Mouse (Mus musculus): ENCODE data around the gene Ndufv2. TPM values are rescaled to one million over a fixed set of nuclear protein-coding genes. Genes with fewer than 3 reads are reported as not detected.

Gene Ndufv2
- polyA plus RNA-seq, 1 experiment from 2014 or later, result 340 TPM

DNA sequence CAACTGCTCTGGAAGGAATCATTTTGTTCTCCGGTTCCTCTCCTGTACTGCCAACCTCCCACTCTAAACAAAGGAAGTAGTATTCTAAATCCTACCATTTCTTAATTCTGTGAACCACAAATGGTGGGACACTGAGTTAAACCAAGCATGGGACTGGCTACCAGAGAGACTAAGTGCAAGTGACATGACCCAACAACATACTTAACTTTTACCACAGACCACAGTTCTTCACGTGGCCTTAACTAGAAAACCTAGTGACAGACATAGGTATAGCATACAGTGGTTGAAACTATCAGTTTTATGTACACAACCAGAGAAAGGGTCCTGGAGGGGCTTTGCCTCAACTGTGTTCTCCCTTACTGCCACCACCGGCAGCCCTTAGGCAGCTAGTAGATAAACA is 8.7 kb downstream of the Ndufv2 start:
- H3K27ac ChIP-seq (ENCODE audit: low read length), result no peak overlapping the region
- no peak for ATAC-seq (ENCODE audit: insufficient read depth, low FRiP score)
- no peak overlapping the region for H3K4me2 ChIP-seq (ENCODE audit: low read depth, low read length)
- H3K36me3 ChIP-seq (ENCODE audit: control insufficient read depth, insufficient read depth, low read length), result peaks cover 8% of the 10 kb centered on the region
- no peak overlapping the region for H3K4me3 ChIP-seq (replicated peaks; ENCODE audit: low read length)
- H3K9me3 ChIP-seq (replicated peaks; ENCODE audit: control insufficient read depth, low read length), result no peaks in the 10 kb centered on the region
- H3K4me1 ChIP-seq (ENCODE audit: control insufficient read depth, insufficient read depth, low read length), result no peaks in the 10 kb centered on the region
- H3K27me3 ChIP-seq (ENCODE audit: control insufficient read depth, insufficient read depth, low read length), result no peaks in the 10 kb centered on the region
- WGBS, result 65% methylated on average over 3 of the region's 3 CpGs
- H3K9ac ChIP-seq (ENCODE audit: low read length), result no peak overlapping the region

DNA sequence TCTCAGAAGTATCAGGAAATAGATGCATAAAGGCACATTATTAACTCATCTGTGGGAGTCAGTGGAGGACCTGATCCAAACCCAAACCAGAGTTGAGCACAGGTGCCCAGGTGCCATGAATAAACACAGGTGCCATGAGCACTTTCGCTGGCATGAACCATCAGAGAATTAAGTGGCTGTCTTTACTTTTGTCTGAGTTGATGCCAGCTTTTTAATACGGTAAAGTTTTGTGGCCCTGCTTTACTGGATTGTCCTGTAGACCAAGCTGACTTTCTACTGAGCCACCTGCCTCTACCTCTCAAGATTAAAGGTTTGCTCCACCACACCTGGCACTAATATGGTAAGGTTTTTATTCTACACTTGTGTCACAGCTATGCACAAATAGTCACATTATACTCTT is 9.3 kb downstream of the Ndufv2 start:
- no peaks in the 10 kb centered on the region for H3K9me3 ChIP-seq (replicated peaks; ENCODE audit: control insufficient read depth, low read length)
- no peak overlapping the region for H3K9ac ChIP-seq (ENCODE audit: low read length)
- no peak overlapping the region for H3K27ac ChIP-seq (ENCODE audit: low read length)
- no peak overlapping the region for H3K4me3 ChIP-seq (replicated peaks; ENCODE audit: low read length)
- no peaks in the 10 kb centered on the region for H3K27me3 ChIP-seq (ENCODE audit: control insufficient read depth, insufficient read depth, low read length)
- WGBS, result 92% methylated on average over 2 of the region's 2 CpGs
- H3K4me2 ChIP-seq (ENCODE audit: low read depth, low read length), result no peak overlapping the region
- no peaks in the 10 kb centered on the region for H3K4me1 ChIP-seq (ENCODE audit: control insufficient read depth, insufficient read depth, low read length)
- ATAC-seq (ENCODE audit: insufficient read depth, low FRiP score), result no peak
- peaks cover 12% of the 10 kb centered on the region for H3K36me3 ChIP-seq (ENCODE audit: control insufficient read depth, insufficient read depth, low read length)

DNA sequence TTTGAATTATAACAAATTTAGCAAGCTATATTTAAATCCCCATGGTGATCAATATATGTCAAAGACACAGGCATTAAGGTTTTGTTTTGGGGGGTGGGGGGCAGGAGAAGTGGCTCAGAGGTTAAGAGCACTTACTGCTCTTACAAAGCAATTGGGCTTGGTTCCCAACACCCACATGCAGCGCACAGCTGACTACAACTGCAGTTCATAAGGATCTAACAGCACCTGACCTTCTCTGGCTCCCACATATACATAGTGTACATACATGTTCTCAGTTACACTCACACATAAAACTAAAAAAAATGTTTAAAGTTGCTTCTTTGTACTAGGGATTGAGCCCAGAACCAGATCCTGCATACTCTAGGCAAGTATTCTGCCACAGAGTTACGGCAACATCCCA is 10.0 kb downstream of the Ndufv2 start:
- 83% methylated on average over 2 of the region's 2 CpGs for WGBS
- no peak overlapping the region for H3K27ac ChIP-seq (ENCODE audit: low read length)
- no peak overlapping the region for H3K9ac ChIP-seq (ENCODE audit: low read length)
- no peaks in the 10 kb centered on the region for H3K9me3 ChIP-seq (replicated peaks; ENCODE audit: control insufficient read depth, low read length)
- no peak overlapping the region for H3K4me2 ChIP-seq (ENCODE audit: low read depth, low read length)
- H3K36me3 ChIP-seq (ENCODE audit: control insufficient read depth, insufficient read depth, low read length), result peaks cover 13% of the 10 kb centered on the region
- no peak for ATAC-seq (ENCODE audit: insufficient read depth, low FRiP score)
- no peak overlapping the region for H3K4me3 ChIP-seq (replicated peaks; ENCODE audit: low read length)
- H3K4me1 ChIP-seq (ENCODE audit: control insufficient read depth, insufficient read depth, low read length), result no peaks in the 10 kb centered on the region
- no peaks in the 10 kb centered on the region for H3K27me3 ChIP-seq (ENCODE audit: control insufficient read depth, insufficient read depth, low read length)

DNA sequence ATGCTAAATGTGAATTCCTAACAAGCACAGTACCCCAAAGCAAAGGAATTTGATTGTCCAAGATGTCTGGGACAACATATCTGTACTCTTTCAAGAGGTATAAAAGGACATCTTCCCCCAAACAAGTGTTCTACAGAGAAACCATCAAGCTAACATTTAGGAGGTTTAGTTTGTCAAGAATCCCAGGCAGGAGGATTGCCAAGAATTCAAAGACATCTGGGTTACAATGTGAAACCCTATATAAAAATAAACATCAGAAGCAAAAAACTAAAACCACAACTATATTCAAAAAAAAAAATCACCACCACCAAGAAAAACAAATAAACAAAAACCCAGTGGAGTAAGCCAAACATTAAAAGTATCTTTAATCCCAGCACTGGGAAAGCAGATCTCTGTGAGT is 11.1 kb downstream of the Ndufv2 start:
- Histone ChIP-seq H3K9ac (ENCODE audit: low read length) (no peak overlapping the region), H3K4me1 (ENCODE audit: control insufficient read depth, insufficient read depth, low read length) (no peaks in the 10 kb centered on the region), H3K27ac (ENCODE audit: low read length) (no peak overlapping the region), H3K27me3 (ENCODE audit: control insufficient read depth, insufficient read depth, low read length) (no peaks in the 10 kb centered on the region), H3K36me3 (ENCODE audit: control insufficient read depth, insufficient read depth, low read length) (peaks cover 13% of the 10 kb centered on the region), H3K4me2 (ENCODE audit: low read depth, low read length) (no peak overlapping the region), H3K4me3 (replicated peaks; ENCODE audit: low read length) (no peak overlapping the region), H3K9me3 (replicated peaks; ENCODE audit: control insufficient read depth, low read length) (no peaks in the 10 kb centered on the region)
- ATAC-seq (ENCODE audit: insufficient read depth, low FRiP score), result no peak

GRCm38 (mm10) chr17:66085038-66085437 is 16.3 kb downstream of the Ndufv2 start:
- no peak overlapping the region for H3K4me3 ChIP-seq (replicated peaks; ENCODE audit: low read length)
- no peak overlapping the region for H3K27ac ChIP-seq (ENCODE audit: low read length)
- peaks cover 9% of the 10 kb centered on the region; the same call in 1 of the 2 replicates for H3K36me3 ChIP-seq (ENCODE audit: control insufficient read depth, insufficient read depth, low read length)
- no peaks in the 10 kb centered on the region for H3K9me3 ChIP-seq (replicated peaks; ENCODE audit: control insufficient read depth, low read length)
- H3K4me1 ChIP-seq (ENCODE audit: control insufficient read depth, insufficient read depth, low read length), result no peaks in the 10 kb centered on the region
- 81% methylated on average over 1 of the region's 1 CpGs for WGBS
- H3K27me3 ChIP-seq (ENCODE audit: control insufficient read depth, insufficient read depth, low read length), result no peaks in the 10 kb centered on the region
- no peak for ATAC-seq (ENCODE audit: insufficient read depth, low FRiP score)
- no peak overlapping the region for H3K9ac ChIP-seq (ENCODE audit: low read length)
- no peak overlapping the region for H3K4me2 ChIP-seq (ENCODE audit: low read depth, low read length)

DNA sequence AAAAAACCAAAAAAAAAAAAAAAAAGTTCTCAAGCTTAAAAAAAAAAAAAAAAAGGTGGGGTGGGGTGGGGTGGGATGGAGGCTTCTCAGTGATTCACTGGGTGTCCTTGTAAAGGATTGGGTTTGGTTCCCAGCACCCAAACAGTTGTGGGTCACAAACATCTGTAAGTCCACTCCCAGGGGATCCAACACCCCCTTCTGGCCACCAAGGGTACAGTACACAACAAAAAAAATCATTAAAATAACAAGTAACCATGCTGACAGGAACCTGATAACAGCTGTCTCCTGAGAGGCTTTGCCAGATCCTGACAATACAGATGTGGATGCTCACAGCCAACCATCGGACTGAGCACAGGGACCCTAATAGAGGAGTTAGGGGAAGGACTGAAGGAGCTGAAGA is 16.9 kb downstream of the Ndufv2 start:
- Histone ChIP-seq H3K4me1 (ENCODE audit: control insufficient read depth, insufficient read depth, low read length) (no peaks in the 10 kb centered on the region), H3K4me2 (ENCODE audit: low read depth, low read length) (no peak overlapping the region), H3K4me3 (replicated peaks; ENCODE audit: low read length) (no peak overlapping the region), H3K36me3 (ENCODE audit: control insufficient read depth, insufficient read depth, low read length) (peaks cover 11% of the 10 kb centered on the region; the same call in 1 of the 2 replicates), H3K9ac (ENCODE audit: low read length) (no peak overlapping the region), H3K27me3 (ENCODE audit: control insufficient read depth, insufficient read depth, low read length) (no peaks in the 10 kb centered on the region), H3K9me3 (replicated peaks; ENCODE audit: control insufficient read depth, low read length) (no peaks in the 10 kb centered on the region), H3K27ac (ENCODE audit: low read length) (no peak overlapping the region)
- WGBS, result 83% methylated on average over 1 of the region's 1 CpGs
- ATAC-seq (ENCODE audit: insufficient read depth, low FRiP score), result no peak

DNA sequence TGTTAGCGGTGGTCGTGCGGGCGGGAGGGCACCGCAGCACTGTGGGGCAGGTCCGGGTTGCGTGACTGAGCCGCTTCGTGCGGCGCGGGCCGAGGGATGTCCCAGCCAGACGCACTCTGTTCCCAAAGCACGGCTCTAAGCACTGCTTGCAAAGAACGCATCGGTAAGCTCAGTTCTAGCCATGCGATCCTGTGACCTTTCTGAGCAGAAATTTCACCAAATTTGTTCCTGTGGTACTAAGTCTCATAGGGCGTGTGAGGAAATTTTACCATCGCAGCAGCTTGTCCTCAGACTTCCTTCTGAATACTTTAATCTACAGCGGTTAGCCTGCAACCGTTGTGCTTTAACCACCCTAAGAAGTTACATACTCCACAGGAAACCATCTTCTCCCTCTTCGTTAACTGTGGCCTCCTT is 23.9 kb downstream of the Ndufv2 start:
- Histone ChIP-seq H3K9me3 (replicated peaks; ENCODE audit: control insufficient read depth, low read length) (no peaks in the 10 kb centered on the region), H3K36me3 (ENCODE audit: control insufficient read depth, insufficient read depth, low read length) (peaks cover 7% of the 10 kb centered on the region; the same call in 1 of the 2 replicates), H3K4me1 (ENCODE audit: control insufficient read depth, insufficient read depth, low read length) (peaks cover 14% of the 10 kb centered on the region; the same call in 1 of the 2 replicates), H3K9ac (ENCODE audit: low read length) (peak overlapping the region; percentile 90), H3K27ac (ENCODE audit: low read length) (peak overlapping the region; percentile 93), H3K27me3 (ENCODE audit: control insufficient read depth, insufficient read depth, low read length) (no peaks in the 10 kb centered on the region), H3K4me2 (ENCODE audit: low read depth, low read length) (peak overlapping the region; percentile 88), H3K4me3 (replicated peaks; ENCODE audit: low read length) (peak overlapping the region; percentile 90)
- ATAC-seq (ENCODE audit: insufficient read depth, low FRiP score), result peak; percentile 49
- under 1% methylated on average over 23 of the region's 23 CpGs for WGBS

GRCm38 (mm10) chr17:66076934-66077333 is 24.4 kb downstream of the Ndufv2 start, which contains the start of gene Ankrd12:
Gene Ankrd12 (minus strand): TSS chr17:66077089.
- Histone ChIP-seq H3K9me3 (replicated peaks; ENCODE audit: control insufficient read depth, low read length) (no peaks in the 10 kb centered on the region), H3K27ac (ENCODE audit: low read length) (peak within 1 kb of the TSS; percentile 93), H3K4me1 (ENCODE audit: control insufficient read depth, insufficient read depth, low read length) (peaks cover 14% of the 10 kb centered on the region; the same call in 1 of the 2 replicates), H3K4me3 (replicated peaks; ENCODE audit: low read length) (peak within 1 kb of the TSS; percentile 90), H3K9ac (ENCODE audit: low read length) (peak within 1 kb of the TSS; percentile 90), H3K36me3 (ENCODE audit: control insufficient read depth, insufficient read depth, low read length) (peaks cover 7% of the 10 kb centered on the region; the same call in 1 of the 2 replicates), H3K27me3 (ENCODE audit: control insufficient read depth, insufficient read depth, low read length) (no peaks in the 10 kb centered on the region), H3K4me2 (ENCODE audit: low read depth, low read length) (peak within 1 kb of the TSS; percentile 88)
- ATAC-seq (ENCODE audit: insufficient read depth, low FRiP score), result peak; percentile 99
- 3% methylated on average over 51 of the region's 53 CpGs for WGBS

DNA sequence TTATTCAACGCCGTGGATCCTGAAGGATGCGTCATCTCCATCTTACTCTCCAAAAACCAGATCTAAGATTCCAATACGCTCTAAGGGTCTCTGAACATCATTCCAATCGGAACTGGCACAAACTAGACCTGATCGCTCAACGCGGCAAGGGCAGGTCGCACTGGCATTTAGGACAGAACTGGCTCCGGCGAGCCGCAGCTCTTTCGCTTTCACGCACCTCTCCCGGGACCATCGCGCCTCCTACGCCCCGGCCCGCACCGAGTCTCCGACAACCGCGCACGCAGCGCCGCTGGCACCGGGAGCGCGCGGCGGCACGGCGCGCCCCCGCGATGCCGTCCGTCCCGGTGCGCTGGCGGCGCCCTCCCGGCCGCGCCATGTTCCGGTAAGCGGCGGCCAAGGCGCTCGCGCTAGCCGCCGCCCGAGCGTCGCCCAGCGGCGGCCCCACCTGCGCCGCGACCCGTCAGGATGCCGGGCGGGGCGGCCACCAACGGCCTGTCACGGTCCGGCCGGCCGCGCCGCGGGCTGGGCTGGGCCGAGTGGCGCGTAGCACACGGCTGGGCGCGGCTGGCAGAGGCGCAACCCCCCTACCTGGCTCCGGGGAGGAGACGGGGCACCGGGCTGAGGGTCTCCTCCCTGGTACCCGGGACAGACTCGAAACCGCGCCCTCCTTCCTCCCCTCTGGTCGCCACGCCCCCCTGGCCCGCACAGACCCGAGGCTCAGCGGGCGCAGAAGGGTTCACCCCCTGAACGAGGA is 25.0 kb downstream of the Ndufv2 start:
- Histone ChIP-seq H3K9me3 (replicated peaks; ENCODE audit: control insufficient read depth, low read length) (no peaks in the 10 kb centered on the region), H3K27me3 (ENCODE audit: control insufficient read depth, insufficient read depth, low read length) (no peaks in the 10 kb centered on the region), H3K4me2 (ENCODE audit: low read depth, low read length) (peak overlapping the region; percentile 62), H3K9ac (ENCODE audit: low read length) (peak overlapping the region; percentile 90), H3K4me1 (ENCODE audit: control insufficient read depth, insufficient read depth, low read length) (peaks cover 14% of the 10 kb centered on the region; the same call in 1 of the 2 replicates), H3K27ac (ENCODE audit: low read length) (peak overlapping the region; percentile 93), H3K4me3 (replicated peaks; ENCODE audit: low read length) (peak overlapping the region; percentile 90), H3K36me3 (ENCODE audit: control insufficient read depth, insufficient read depth, low read length) (peaks cover 7% of the 10 kb centered on the region; the same call in 1 of the 2 replicates)
- WGBS, result under 1% methylated on average over 75 of the region's 95 CpGs
- peak; percentile 90 for ATAC-seq (ENCODE audit: insufficient read depth, low FRiP score)
